Mouse (Mus musculus) monocyte, adult 5-6 weeks (primary cell): Measurements from ENCODE around the gene Gm20906. TPM values are rescaled to one million over a fixed set of nuclear protein-coding genes. Genes with fewer than 3 reads are reported as not detected.
"Not testable (repeated sequence)": the region's sequence is repeated elsewhere in the genome, so short reads cannot be mapped to it uniquely, and the experiment has no call there.

Source experiments
- ATAC-seq: fragments of 153-309, 156-312 bp; replicated peaks from 2 replicates; pipeline ENCODE4 v1.8.0; 2017; ENCODE audit warnings: mild to moderate bottlenecking; ENCODE audit not compliant: low TSS enrichment, insufficient number of reproducible peaks, severe bottlenecking, poor library complexity, low FRiP score
- total RNA-seq: library from RNA; stranded (forward); fragments of 200-1000, 200-491, 200-594 nt; gene quantifications from 3 replicates; pipeline ENCODE4 v1.2.3, GENCODE M21; 2017

The Gm20906 gene
- total RNA-seq = not detected in 3 replicates

DNA sequence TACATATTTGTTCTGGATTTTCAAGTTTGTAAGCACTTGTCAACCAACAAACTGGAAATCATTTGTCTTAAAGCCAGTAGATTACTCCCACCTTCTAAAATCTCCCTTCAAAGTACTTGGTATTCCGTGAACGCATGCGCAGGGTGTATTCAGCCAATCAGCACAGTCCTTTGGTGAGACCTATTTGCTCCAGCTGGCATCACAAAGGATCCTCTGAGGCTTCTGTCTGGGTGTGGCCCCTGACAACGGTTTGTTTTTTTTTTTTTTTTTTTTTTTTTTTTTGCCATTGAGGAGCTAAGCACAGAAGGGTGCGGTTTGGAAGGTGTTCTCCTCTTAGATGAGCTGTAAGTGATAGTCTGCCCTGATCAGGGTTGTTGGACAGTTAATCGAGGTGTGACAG, at the start of gene Gm20906:
Gene Gm20906 (plus strand): TSS at position 301 of the 400 bp plus-strand sequence.
- not testable (repeated sequence) for ATAC-seq
